Mouse (Mus musculus): Measurements from ENCODE around the gene Mlst8. TPM values are rescaled to one million over a fixed set of nuclear protein-coding genes. Genes with fewer than 3 reads are reported as not detected.

Mlst8 gene
- total and polyA plus RNA-seq, 2 experiments from 2014 or later, result 10.1 to 12.4 TPM

DNA sequence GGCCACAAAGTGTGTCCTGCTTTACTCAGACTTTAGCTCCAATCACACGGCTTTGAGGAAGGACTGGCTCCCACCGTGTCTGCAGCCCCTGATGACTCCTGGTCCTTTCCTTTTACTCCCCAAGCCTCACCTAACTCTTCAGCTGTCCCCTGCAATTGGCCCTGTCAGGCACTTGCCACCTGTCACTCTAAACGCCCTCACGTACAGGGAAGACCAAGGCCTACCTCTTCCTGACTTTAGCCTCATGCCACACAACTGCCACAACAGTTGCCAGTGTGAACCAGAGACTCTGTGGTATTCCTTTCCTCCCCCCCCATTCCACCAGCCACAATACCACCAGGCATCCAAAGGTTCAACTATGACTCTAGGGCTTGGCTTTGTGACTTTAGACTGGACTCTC, 41.6 kb upstream of the Mlst8 start:
- H3K4me1 ChIP-seq (ENCODE audit: control insufficient read depth, insufficient read depth), result no peaks in the 10 kb centered on the region

DNA sequence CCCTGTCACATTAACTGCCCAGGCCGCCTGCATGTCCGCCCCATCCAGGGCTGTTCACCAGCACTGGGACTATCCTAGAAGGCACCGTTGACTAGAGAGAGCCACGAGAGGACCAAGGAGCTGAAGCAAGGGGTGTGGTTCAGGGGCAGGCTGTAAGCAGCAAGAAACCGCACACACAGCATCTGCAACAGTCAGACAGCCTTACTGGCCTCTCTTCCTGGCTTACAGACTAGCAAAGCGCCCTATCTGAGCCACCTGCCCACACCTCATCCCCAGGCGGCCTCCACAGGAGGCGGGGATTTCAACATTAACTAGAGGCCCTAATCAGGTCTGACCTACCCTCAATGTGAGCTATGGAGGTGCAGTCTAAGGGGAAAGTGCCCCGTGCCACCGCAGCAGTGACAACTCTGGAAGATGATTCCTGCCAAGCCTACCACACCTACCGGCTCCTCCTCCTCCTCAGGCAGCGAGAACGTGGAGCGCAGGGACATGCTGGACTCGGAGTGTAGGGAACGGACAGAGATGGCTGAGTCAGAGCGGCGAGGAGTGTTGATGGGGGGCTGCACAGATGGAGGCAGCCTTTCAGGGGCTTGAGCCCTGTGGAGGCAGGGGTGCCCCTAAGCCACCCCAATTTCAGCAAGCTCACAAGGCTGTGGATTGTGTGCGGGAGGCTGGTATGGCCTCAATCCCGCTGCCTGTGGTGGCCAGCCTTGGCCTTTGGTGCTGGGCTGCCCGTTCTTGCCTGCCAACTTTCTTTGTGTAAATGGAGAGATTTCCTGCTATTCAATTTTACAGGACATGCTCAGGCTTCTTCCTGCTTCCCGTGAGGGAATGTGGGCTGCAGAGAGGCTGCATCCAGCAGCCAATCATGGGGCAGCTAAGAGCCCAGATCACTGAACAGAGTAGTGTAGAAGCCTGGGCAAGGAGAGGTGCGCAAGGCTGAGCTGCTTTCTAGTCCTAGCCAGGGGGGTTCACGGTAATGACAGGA, 35.7 kb upstream of the Mlst8 start:
- H3K4me1 ChIP-seq (ENCODE audit: control insufficient read depth, insufficient read depth), result no peaks in the 10 kb centered on the region
- peak overlapping the region; percentile 78 for H3K27ac ChIP-seq (ENCODE audit: low read depth)
- no peaks in the 10 kb centered on the region for H3K27me3 ChIP-seq (ENCODE audit: control insufficient read depth, insufficient read depth, low read length)
- peaks cover 66% of the 10 kb centered on the region for H3K36me3 ChIP-seq (replicated peaks; ENCODE audit: control insufficient read depth, insufficient read depth, low read length)
- no peak overlapping the region for H3K9ac ChIP-seq (replicated peaks; ENCODE audit: low read depth, low read length)
- TF ChIP-seq EP300 (IDR thresholded peaks at IDR 0.05; ENCODE audit: low read depth), result no peak
- TF ChIP-seq CTCF (IDR thresholded peaks at IDR 0.05; ENCODE audit: low read depth), result no peak
- peak overlapping the region; percentile 39 for H3K4me2 ChIP-seq (ENCODE audit: low read depth, low read length)
- no peaks in the 10 kb centered on the region for H3K9me3 ChIP-seq (replicated peaks; ENCODE audit: control insufficient read depth, low read length)
- ATAC-seq (ENCODE audit: insufficient read depth, low read depth) (peak; percentile 71), DNase-seq (ENCODE audit: low spot score) (peak; percentile 50)
- WGBS, result 79% methylated on average over 24 of the region's 24 CpGs
- H3K4me3 ChIP-seq (ENCODE audit: low read depth, low read length), result peak overlapping the region; percentile 14; the same call in 1 of the 2 replicates

More for the DNA sequence above, 41.6 kb upstream of the Mlst8 start:
- ATAC-seq (ENCODE audit: insufficient read depth, low read depth) (no peak), DNase-seq (ENCODE audit: low spot score) (no peak)
- Histone ChIP-seq H3K4me2 (ENCODE audit: low read depth, low read length) (no peak overlapping the region), H3K27me3 (ENCODE audit: control insufficient read depth, insufficient read depth, low read length) (no peaks in the 10 kb centered on the region), H3K27ac (ENCODE audit: low read depth) (no peak overlapping the region), H3K4me3 (ENCODE audit: low read depth, low read length) (no peak overlapping the region), H3K9ac (replicated peaks; ENCODE audit: low read depth, low read length) (no peak overlapping the region), H3K9me3 (replicated peaks; ENCODE audit: control insufficient read depth, low read length) (no peaks in the 10 kb centered on the region), H3K36me3 (replicated peaks; ENCODE audit: control insufficient read depth, insufficient read depth, low read length) (peaks cover 42% of the 10 kb centered on the region)
- TF ChIP-seq EP300 (IDR thresholded peaks at IDR 0.05; ENCODE audit: low read depth) (no peak), CTCF (IDR thresholded peaks at IDR 0.05; ENCODE audit: low read depth) (no peak)
- WGBS, result 80% methylated on average over 4 of the region's 4 CpGs

DNA sequence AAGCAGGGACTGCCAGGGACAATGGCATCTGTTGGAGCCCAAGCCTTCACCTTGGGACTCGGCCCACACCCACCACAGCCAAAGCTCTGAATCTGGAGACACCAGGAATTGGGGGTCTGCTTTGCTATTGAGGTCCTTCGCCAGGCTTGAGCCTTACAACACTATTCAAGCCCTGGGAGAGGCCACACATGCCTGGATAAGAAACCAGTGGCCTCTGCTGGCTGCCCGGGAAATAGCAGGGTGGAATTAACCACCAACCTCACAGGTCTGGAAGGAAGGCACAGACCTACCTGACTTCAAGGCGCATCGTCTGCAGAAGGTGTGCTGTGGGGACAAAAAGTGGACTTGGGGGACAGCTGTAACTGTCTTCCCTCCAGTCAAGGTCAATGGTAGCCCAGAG, 34.7 kb upstream of the Mlst8 start:
- Histone ChIP-seq H3K9me3 (replicated peaks; ENCODE audit: control insufficient read depth, low read length) (no peaks in the 10 kb centered on the region), H3K9ac (replicated peaks; ENCODE audit: low read depth, low read length) (no peak overlapping the region), H3K36me3 (replicated peaks; ENCODE audit: control insufficient read depth, insufficient read depth, low read length) (peaks cover 66% of the 10 kb centered on the region), H3K4me1 (ENCODE audit: control insufficient read depth, insufficient read depth) (no peaks in the 10 kb centered on the region), H3K4me3 (ENCODE audit: low read depth, low read length) (no peak overlapping the region), H3K27me3 (ENCODE audit: control insufficient read depth, insufficient read depth, low read length) (no peaks in the 10 kb centered on the region), H3K4me2 (ENCODE audit: low read depth, low read length) (peak overlapping the region; percentile 39), H3K27ac (ENCODE audit: low read depth) (peak overlapping the region; percentile 78; the same call in 1 of the 2 replicates)
- ATAC-seq (ENCODE audit: insufficient read depth, low read depth), result peak; percentile 62
- WGBS, result 38% methylated on average over 5 of the region's 5 CpGs
- peak; percentile 73 for TF ChIP-seq CTCF (IDR thresholded peaks at IDR 0.05; ENCODE audit: low read depth)
- no peak for TF ChIP-seq EP300 (IDR thresholded peaks at IDR 0.05; ENCODE audit: low read depth)
- peak; percentile 33 for DNase-seq (ENCODE audit: low spot score)

DNA sequence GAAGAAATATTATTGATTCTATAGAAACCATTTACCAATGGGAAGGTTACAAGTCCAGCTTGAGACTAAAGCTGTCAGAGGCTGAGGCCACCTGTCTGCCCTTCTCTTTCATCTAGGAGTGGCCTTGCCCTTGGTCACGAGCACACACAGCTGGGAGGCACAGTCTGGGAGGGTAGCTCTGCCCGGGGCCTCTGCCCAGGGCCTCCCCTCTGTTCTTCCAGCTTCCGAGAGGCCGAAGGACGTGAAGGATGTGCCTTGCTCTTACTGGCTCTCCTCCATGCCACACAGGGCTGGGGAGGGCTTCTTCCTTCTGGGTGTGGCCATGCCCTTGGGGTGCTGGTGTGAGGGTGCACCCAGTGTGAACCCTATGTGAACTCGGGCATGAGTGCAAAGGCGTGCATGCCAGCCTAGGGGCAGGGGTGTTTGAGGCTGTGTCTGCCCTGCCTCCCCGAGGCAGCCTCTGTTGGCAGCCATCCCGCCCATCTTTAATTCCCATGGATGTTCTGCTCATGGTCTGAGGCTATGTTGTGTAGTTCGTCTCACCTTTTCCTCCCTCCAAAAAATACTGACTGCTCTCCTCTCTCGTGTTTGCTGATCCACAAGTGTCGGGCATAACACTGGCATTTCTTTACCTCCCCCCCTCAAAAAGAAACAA, 29.1 kb upstream of the Mlst8 start:
- H3K36me3 ChIP-seq (replicated peaks; ENCODE audit: control insufficient read depth, insufficient read depth, low read length), result peaks cover 45% of the 10 kb centered on the region
- H3K27me3 ChIP-seq (ENCODE audit: control insufficient read depth, insufficient read depth, low read length), result peaks cover 4% of the 10 kb centered on the region; the same call in 1 of the 2 replicates
- no peak overlapping the region for H3K9ac ChIP-seq (replicated peaks; ENCODE audit: low read depth, low read length)
- no peak overlapping the region for H3K27ac ChIP-seq (ENCODE audit: low read depth)
- WGBS, result 79% methylated on average over 12 of the region's 12 CpGs
- H3K4me3 ChIP-seq (ENCODE audit: low read depth, low read length), result no peak overlapping the region
- H3K9me3 ChIP-seq (replicated peaks; ENCODE audit: control insufficient read depth, low read length), result no peaks in the 10 kb centered on the region
- no peak for ATAC-seq (ENCODE audit: insufficient read depth, low read depth)
- TF ChIP-seq CTCF (IDR thresholded peaks at IDR 0.05; ENCODE audit: low read depth) (no peak), EP300 (IDR thresholded peaks at IDR 0.05; ENCODE audit: low read depth) (no peak)
- DNase-seq (ENCODE audit: low spot score), result no peak
- H3K4me1 ChIP-seq (ENCODE audit: control insufficient read depth, insufficient read depth), result no peaks in the 10 kb centered on the region
- no peak overlapping the region for H3K4me2 ChIP-seq (ENCODE audit: low read depth, low read length)

DNA sequence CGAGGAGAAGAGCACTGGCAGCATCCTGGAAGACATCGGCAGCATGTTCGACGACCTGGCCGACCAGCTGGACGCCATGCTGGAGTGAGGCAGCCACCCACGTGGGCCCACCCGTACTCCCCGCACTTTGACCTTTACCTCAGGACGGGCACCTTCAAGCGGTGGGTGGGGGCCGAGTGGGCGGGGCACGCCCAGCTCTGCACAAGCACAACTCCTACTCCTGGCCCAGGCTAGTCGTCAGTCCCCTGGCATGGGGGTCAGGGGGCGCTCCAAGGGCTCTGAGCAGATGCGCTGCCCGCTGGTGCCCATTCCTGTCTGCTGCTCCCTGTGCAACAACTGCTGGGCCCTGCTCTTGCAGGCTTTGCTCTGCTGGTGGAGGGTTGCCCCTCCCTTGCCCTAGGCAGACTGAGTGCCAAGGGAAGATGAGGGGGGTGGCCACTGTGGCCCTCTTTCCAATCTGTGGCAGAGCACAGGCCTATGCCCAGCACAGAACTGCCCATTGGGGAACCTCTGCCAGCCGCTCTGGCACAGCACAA, 28.3 kb upstream of the Mlst8 start:
- no peak overlapping the region for H3K9ac ChIP-seq (replicated peaks; ENCODE audit: low read depth, low read length)
- H3K4me2 ChIP-seq (ENCODE audit: low read depth, low read length), result peak overlapping the region; percentile 56; the same call in 1 of the 2 replicates
- TF ChIP-seq EP300 (IDR thresholded peaks at IDR 0.05; ENCODE audit: low read depth) (no peak), CTCF (IDR thresholded peaks at IDR 0.05; ENCODE audit: low read depth) (no peak)
- H3K4me3 ChIP-seq (ENCODE audit: low read depth, low read length), result no peak overlapping the region
- ATAC-seq (ENCODE audit: insufficient read depth, low read depth) (peak; percentile 7; the same call in 1 of the 2 replicates), DNase-seq (ENCODE audit: low spot score) (no peak)
- no peaks in the 10 kb centered on the region for H3K4me1 ChIP-seq (ENCODE audit: control insufficient read depth, insufficient read depth)
- H3K27ac ChIP-seq (ENCODE audit: low read depth), result no peak overlapping the region
- H3K36me3 ChIP-seq (replicated peaks; ENCODE audit: control insufficient read depth, insufficient read depth, low read length), result peaks cover 45% of the 10 kb centered on the region
- H3K27me3 ChIP-seq (ENCODE audit: control insufficient read depth, insufficient read depth, low read length), result peaks cover 4% of the 10 kb centered on the region; the same call in 1 of the 2 replicates
- no peaks in the 10 kb centered on the region for H3K9me3 ChIP-seq (replicated peaks; ENCODE audit: control insufficient read depth, low read length)
- WGBS, result 57% methylated on average over 19 of the region's 19 CpGs
